ENCODE assay signal across 8 mouse cellular contexts in the genomic region with DNA sequence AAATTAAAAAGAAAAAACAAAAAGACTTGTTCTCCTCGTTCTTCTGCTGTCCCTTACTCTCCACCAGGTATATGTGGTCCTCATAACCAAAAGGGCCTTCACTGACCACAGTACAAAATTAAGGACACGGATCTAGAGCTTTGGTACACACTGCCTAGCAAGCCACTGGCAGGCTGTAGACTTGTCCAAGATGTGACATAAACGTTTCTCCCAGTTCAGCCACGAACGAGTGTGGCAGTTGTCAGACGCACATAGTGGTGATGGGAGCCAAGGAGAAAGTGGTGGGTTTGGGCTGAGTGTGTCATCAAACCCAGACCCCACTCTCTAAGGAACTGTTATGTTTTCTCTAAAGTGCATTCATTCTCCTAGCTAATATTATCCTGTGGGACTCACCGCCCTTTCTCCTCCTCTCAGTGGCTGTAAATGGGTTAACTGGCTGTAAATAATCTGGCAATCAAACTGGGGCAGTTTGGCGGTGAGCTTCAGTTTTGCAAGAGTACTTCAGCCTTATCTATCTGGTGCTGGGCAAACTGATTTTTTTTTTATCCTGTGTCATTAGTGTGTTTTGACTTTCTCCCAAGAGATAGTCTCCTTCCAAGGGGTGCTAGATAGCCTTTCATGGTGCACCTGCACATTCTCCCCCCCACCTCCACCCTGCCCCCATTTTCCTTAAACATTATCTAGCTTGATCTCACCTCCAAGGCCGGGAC. TPM values are rescaled to one million over a fixed set of nuclear protein-coding genes. Genes with fewer than 3 reads are reported as not detected.
A peak's percentile ranks its signal among the peaks of the same experiment; 100 is the strongest.
DNase-seq lines count a peak whose midpoint lies in the region; ATAC-seq and TF ChIP-seq lines count a peak whose summit lies in the region.

No protein-coding gene starts in this region.

- H3K4me2 ChIP-seq in limb, embryonic 11.5 days (ENCODE audit: low read depth, severe bottlenecking): peak overlapping the region; percentile 45
- peak overlapping the region; percentile 77 for H3K4me2 ChIP-seq in midbrain, embryonic 15.5 days

- peaks cover 60% of the 10 kb centered on the region for H3K4me1 ChIP-seq in E14TG2a.4 (replicated peaks; ENCODE audit: low read depth, low read length)
- H3K4me1 ChIP-seq in erythroblast, embryonic 14.5 days (ENCODE audit: control insufficient read depth): peaks cover 55% of the 10 kb centered on the region
- H3K4me1 ChIP-seq in limb, embryonic 11.5 days (ENCODE audit: control insufficient read depth, insufficient read depth, low read length): peaks cover 5% of the 10 kb centered on the region; the same call in 1 of the 2 replicates
- H3K4me1 ChIP-seq in midbrain, embryonic 15.5 days: peaks cover 15% of the 10 kb centered on the region

- H3K9ac ChIP-seq in limb, embryonic 11.5 days (ENCODE audit: low read length): 0 out of 2 replicates have a peak overlapping the region, but pooled peaks have one; percentile 12
- peak overlapping the region; percentile 21; the same call in 1 of the 2 replicates for H3K9ac ChIP-seq in midbrain, embryonic 15.5 days

- no peak for TF ChIP-seq CTCF in E14TG2a.4 (conservative IDR thresholded peaks at IDR 0.05; ENCODE audit: low read length)

- no peak overlapping the region for H3K27ac ChIP-seq in limb, embryonic 11.5 days (replicated peaks; ENCODE audit: low read depth, low read length)
- peak overlapping the region; percentile 82 for H3K27ac ChIP-seq in midbrain, embryonic 15.5 days

- peaks cover 30% of the 10 kb centered on the region for H3K36me3 ChIP-seq in E14TG2a.4 (ENCODE audit: insufficient read depth, low read length)
- peaks cover 27% of the 10 kb centered on the region for H3K36me3 ChIP-seq in erythroblast, embryonic 14.5 days (ENCODE audit: control insufficient read depth)
- H3K36me3 ChIP-seq in limb, embryonic 11.5 days (ENCODE audit: control insufficient read depth, insufficient read depth, low read length): peaks cover 7% of the 10 kb centered on the region
- peaks cover 9% of the 10 kb centered on the region; the same call in 1 of the 2 replicates for H3K36me3 ChIP-seq in midbrain, embryonic 15.5 days (replicated peaks)

- no peak for DNase-seq in frontal cortex, postnatal 14 days (ENCODE audit: low spot score in 2 of 2)
- no peak for DNase-seq in limb, embryonic 11.5 days (ENCODE audit: low spot score)
- DNase-seq in yolk sac, embryonic 10.5 days (ENCODE audit: low spot score): no peak
- no peak for DNase-seq in gastrocnemius, adult 18-20 months (ENCODE audit: low spot score)

- H3K4me3 ChIP-seq in E14TG2a.4 (replicated peaks; ENCODE audit: low read length): peak overlapping the region; percentile 76
- H3K4me3 ChIP-seq in erythroblast, embryonic 14.5 days (replicated peaks): peak overlapping the region; percentile 99
- H3K4me3 ChIP-seq in limb, embryonic 11.5 days (ENCODE audit: low read depth, low read length): peak overlapping the region; percentile 69
- peak overlapping the region; percentile 65 for H3K4me3 ChIP-seq in midbrain, embryonic 15.5 days

- no peaks in the 10 kb centered on the region for H3K27me3 ChIP-seq in E14TG2a.4 (ENCODE audit: insufficient read depth, low read length)
- no peaks in the 10 kb centered on the region for H3K27me3 ChIP-seq in erythroblast, embryonic 14.5 days (ENCODE audit: control insufficient read depth)
- no peaks in the 10 kb centered on the region for H3K27me3 ChIP-seq in limb, embryonic 11.5 days (ENCODE audit: control insufficient read depth, insufficient read depth, low read length)
- no peaks in the 10 kb centered on the region for H3K27me3 ChIP-seq in midbrain, embryonic 15.5 days (replicated peaks)

- peak; percentile 15 for ATAC-seq in frontal cortex, adult (ENCODE audit: low TSS enrichment)
- no peak; the same call in 1 of the 2 replicates for ATAC-seq in limb, embryonic 11.5 days (ENCODE audit: insufficient number of reproducible peaks, low FRiP score, low TSS enrichment, low read depth)
- no peak; the same call in 1 of the 2 replicates for ATAC-seq in midbrain, embryonic 15.5 days (replicated peaks)

- 17% methylated on average over 9 of the region's 9 CpGs for WGBS in limb, embryonic 11.5 days
- 19% methylated on average over 9 of the region's 9 CpGs for WGBS in midbrain, embryonic 15.5 days

- no peaks in the 10 kb centered on the region for H3K9me3 ChIP-seq in E14TG2a.4 (ENCODE audit: low read length)
- no peaks in the 10 kb centered on the region for H3K9me3 ChIP-seq in erythroblast, embryonic 14.5 days (ENCODE audit: control insufficient read depth, low read length)
- H3K9me3 ChIP-seq in limb, embryonic 11.5 days (ENCODE audit: control insufficient read depth, low read length): no peaks in the 10 kb centered on the region
- no peaks in the 10 kb centered on the region for H3K9me3 ChIP-seq in midbrain, embryonic 15.5 days

RNA-seq across cellular contexts. Expression of gene Gdf9, which starts 0.7 kb away (rescaled TPM):
- not detected in 2 replicates for polyA plus RNA-seq in erythroblast, embryonic 14.5 days (2012)
- 0.95 and 1.2 TPM in 2 replicates for polyA plus RNA-seq in limb, embryonic 11.5 days (2014; fragmentation: Nextera tagmentation; extraction: Ambion mirVana)
- 3.5 and 4.0 TPM in 2 replicates for polyA plus RNA-seq in midbrain, embryonic 15.5 days (2015; fragmentation: Nextera tagmentation; extraction: Ambion mirVana)
- under 1 TPM; 0.11 to 0.17 TPM for total RNA-seq in gastrocnemius, adult 18-20 months (2021)

RNA-seq across cellular contexts. Expression of gene Uqcrq, which starts 0.9 kb away (rescaled TPM):
- 27.5 and 33.3 TPM in 2 replicates for polyA plus RNA-seq in erythroblast, embryonic 14.5 days (2012)
- 484 and 495 TPM in 2 replicates for polyA plus RNA-seq in limb, embryonic 11.5 days (2014; fragmentation: Nextera tagmentation; extraction: Ambion mirVana)
- polyA plus RNA-seq in midbrain, embryonic 15.5 days (2015; fragmentation: Nextera tagmentation; extraction: Ambion mirVana): 645 and 649 TPM in 2 replicates
- 1,000 to 10,000 TPM; 1,298 to 1,311 TPM for total RNA-seq in gastrocnemius, adult 18-20 months (2021)

RNA-seq across cellular contexts. Expression of gene Leap2, which starts 8.5 kb away (rescaled TPM):
- not detected in 2 replicates for polyA plus RNA-seq in erythroblast, embryonic 14.5 days (2012)
- not detected in 2 replicates for polyA plus RNA-seq in limb, embryonic 11.5 days (2014; fragmentation: Nextera tagmentation; extraction: Ambion mirVana)
- polyA plus RNA-seq in midbrain, embryonic 15.5 days (2015; fragmentation: Nextera tagmentation; extraction: Ambion mirVana): 0.35 TPM in 1 of 2 replicates, not detected in the other
- total RNA-seq in gastrocnemius, adult 18-20 months (2021): not detected

RNA-seq across cellular contexts. Expression of gene Gm10447, which starts 25.4 kb away (rescaled TPM):
- not detected in 2 replicates for polyA plus RNA-seq in erythroblast, embryonic 14.5 days (2012)
- polyA plus RNA-seq in limb, embryonic 11.5 days (2014; fragmentation: Nextera tagmentation; extraction: Ambion mirVana): 0.08 TPM in 1 of 2 replicates, not detected in the other
- polyA plus RNA-seq in midbrain, embryonic 15.5 days (2015; fragmentation: Nextera tagmentation; extraction: Ambion mirVana): 0.09 TPM in 1 of 2 replicates, not detected in the other
- not detected for total RNA-seq in gastrocnemius, adult 18-20 months (2021)

RNA-seq across cellular contexts. Expression of gene Shroom1, which starts 25.5 kb away (rescaled TPM):
- polyA plus RNA-seq in erythroblast, embryonic 14.5 days (2012): not detected in 2 replicates
- polyA plus RNA-seq in limb, embryonic 11.5 days (2014; fragmentation: Nextera tagmentation; extraction: Ambion mirVana): 4.6 and 4.7 TPM in 2 replicates
- 3.5 and 3.7 TPM in 2 replicates for polyA plus RNA-seq in midbrain, embryonic 15.5 days (2015; fragmentation: Nextera tagmentation; extraction: Ambion mirVana)
- under 1 TPM; 0.71 to 0.73 TPM for total RNA-seq in gastrocnemius, adult 18-20 months (2021)

Comparison
In these comparisons a context has a peak if more than half of its experiments do, and no peak if none do; other contexts are left out.
1. RNA of gene Uqcrq, which starts 0.9 kb away (polyA plus RNA-seq): 645 to 649 TPM in midbrain, embryonic 15.5 days and 484 to 495 TPM in limb, embryonic 11.5 days; 27.5 to 33.3 TPM in erythroblast, embryonic 14.5 days; every median in the first group is over 10 times any median in the second.
2. Peak in every context shown above with its lines, with median percentiles within 50 percentile points of each other: H3K4me3 ChIP-seq.